Mouse (Mus musculus) intestine, embryonic 16.5 days (tissue): Measurements from ENCODE around the gene Oas1f. TPM values are rescaled to one million over a fixed set of nuclear protein-coding genes. Genes with fewer than 3 reads are reported as not detected.
"Not testable (repeated sequence)": the region's sequence is repeated elsewhere in the genome, so short reads cannot be mapped to it uniquely, and the experiment has no call there.

Experiments
- ATAC-seq: fragments of 200-750 bp; cut with Nextera tagmentation; 2 replicates; pipeline ENCODE4 v1.8.0; 2017; ENCODE audit warnings: moderate TSS enrichment, moderate library complexity
- H3K27ac ChIP-seq: fragments of 300-500 bp; sonication (generic); 2 replicates; pipeline ENCODE4 v1.5.1; 2014; ENCODE audit warnings: mild to moderate bottlenecking, low read length
- H3K27me3 ChIP-seq: fragments of 300-500 bp; sonication (generic); replicated peaks from 2 replicates; pipeline ENCODE4 v1.6.1; 2014; ENCODE audit warnings: low read length, control low read depth, mixed read lengths; ENCODE audit not compliant: control insufficient read depth, insufficient read depth
- H3K36me3 ChIP-seq: fragments of 300-500 bp; sonication (generic); 2 replicates; pipeline ENCODE4 v1.6.1; 2014; ENCODE audit warnings: low read length, control low read depth; ENCODE audit not compliant: control insufficient read depth, insufficient read depth
- H3K4me1 ChIP-seq: fragments of 300-500 bp; sonication (generic); 2 replicates; pipeline ENCODE4 v1.6.1; 2014; ENCODE audit warnings: low read length, control low read depth, mixed read lengths; ENCODE audit not compliant: control insufficient read depth, insufficient read depth
- H3K4me2 ChIP-seq: fragments of 300-500 bp; sonication (generic); 2 replicates; pipeline ENCODE4 v1.6.1; 2014; ENCODE audit warnings: low read depth, low read length, control low read depth
- H3K4me3 ChIP-seq: fragments of 300-500 bp; sonication (generic); 2 replicates; pipeline ENCODE4 v1.5.1; 2014; ENCODE audit warnings: mild to moderate bottlenecking, low read length
- H3K9ac ChIP-seq: fragments of 300-500 bp; sonication (generic); 2 replicates; pipeline ENCODE4 v1.6.1; 2014; ENCODE audit warnings: low read depth, low read length
- H3K9me3 ChIP-seq: fragments of 300-500 bp; sonication (generic); 2 replicates; pipeline ENCODE4 v1.6.1; 2016; ENCODE audit warnings: low read length, control low read depth; ENCODE audit not compliant: control insufficient read depth
- WGBS: fragments of 180-500 bp; shearing (Covaris S2); extraction: QIAGEN DNeasy Blood & Tissue Kit; methylation state at CpG from one replicate; pipeline ENCODE4 v1.1.7; 2014; 5-methylcytosine and 5-hydroxymethylcytosine counted together
- polyA plus RNA-seq: library from polyadenylated mRNA; unstranded; fragments of >200 nt; fragmentation: Nextera tagmentation; extraction: Ambion mirVana; gene quantifications from 2 replicates; pipeline ENCODE4 v1.2.1, GENCODE M21; 2015

Oas1f gene
- polyA plus RNA-seq, 1 experiment from 2014 or later: 0.20 TPM

DNA sequence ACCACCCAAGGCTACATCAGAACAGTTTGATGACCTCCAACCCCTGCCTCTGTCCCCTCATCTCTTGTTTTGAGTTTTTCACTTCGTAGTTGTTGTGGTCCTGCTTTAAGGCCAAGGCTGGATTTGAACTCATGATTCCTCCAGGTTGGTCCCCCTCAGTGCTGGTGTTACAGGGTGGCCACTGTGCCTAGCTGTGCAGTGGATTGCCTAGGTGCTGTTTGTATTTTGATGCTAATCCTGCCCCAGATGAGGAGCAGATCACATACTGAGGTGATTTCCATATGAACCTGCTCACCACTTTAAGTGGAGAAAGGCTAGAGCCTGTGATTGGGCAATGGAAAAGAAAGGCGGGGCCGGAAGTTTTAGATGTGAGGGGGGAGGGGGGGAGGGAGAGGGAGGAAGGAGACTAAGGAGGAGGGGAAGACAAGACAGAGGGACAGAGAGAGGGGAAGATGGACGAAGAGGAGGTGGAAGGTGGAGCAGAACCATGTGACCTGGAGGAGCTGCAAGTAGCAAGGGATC, 41.2 kb downstream of the Oas1f start:
- H3K27me3 ChIP-seq, ATAC-seq, H3K4me3 ChIP-seq, H3K4me2 ChIP-seq, H3K36me3 ChIP-seq, H3K4me1 ChIP-seq, H3K9me3 ChIP-seq, H3K9ac ChIP-seq, H3K27ac ChIP-seq: not testable (repeated sequence)
- WGBS: 45% methylated on average over 4 of the region's 4 CpGs

DNA sequence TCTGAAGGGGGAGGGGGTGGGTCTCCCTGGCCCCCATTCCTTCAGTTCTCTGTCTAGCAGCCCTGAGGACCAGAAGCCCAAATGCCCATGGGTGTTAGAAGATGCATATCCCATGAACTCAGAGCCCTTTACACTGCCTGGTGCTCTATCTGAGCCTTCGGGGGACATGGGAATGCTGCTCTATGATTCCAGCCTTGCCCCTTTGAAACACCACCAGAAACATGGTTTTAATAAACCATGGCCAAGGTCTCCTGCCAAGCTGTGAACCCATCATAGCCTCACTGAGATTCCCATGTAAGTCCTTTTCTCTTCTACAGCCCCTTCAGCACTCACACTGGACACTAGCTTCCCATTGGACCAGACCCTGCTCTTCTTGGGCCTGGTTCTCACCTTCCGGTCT, 42.9 kb downstream of the Oas1f start:
- Histone ChIP-seq H3K27ac (no peak overlapping the region), H3K36me3 (no peaks in the 10 kb centered on the region), H3K4me1 (no peaks in the 10 kb centered on the region), H3K9ac (no peak overlapping the region), H3K4me3 (no peak overlapping the region), H3K9me3 (no peaks in the 10 kb centered on the region), H3K4me2 (no peak overlapping the region), H3K27me3 (no peaks in the 10 kb centered on the region)
- WGBS: 83% methylated on average over 2 of the region's 2 CpGs
- ATAC-seq: no peak

DNA sequence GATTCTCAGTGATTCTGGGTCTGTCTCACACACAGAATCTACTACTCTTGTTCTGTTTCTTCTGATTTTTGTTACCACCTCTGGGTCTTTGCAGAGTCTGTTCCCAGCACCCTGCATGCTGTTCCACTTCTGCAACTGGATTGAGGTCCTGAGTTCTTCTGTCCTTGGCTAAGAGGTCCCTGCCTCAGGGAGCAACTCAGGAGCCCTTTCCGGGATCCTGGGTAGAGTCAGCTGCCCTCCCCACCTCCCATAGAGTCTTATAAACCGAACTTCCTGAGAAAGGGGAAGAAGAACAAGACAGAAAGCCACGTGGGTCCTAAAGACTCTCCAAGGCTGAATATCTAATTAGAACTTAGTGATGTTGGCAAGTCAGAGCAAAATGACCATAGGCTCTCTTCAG, 43.8 kb downstream of the Oas1f start:
- Histone ChIP-seq H3K27ac (no peak overlapping the region), H3K4me2 (no peak overlapping the region), H3K9ac (no peak overlapping the region), H3K36me3 (no peaks in the 10 kb centered on the region), H3K9me3 (no peaks in the 10 kb centered on the region), H3K27me3 (no peaks in the 10 kb centered on the region), H3K4me1 (no peaks in the 10 kb centered on the region), H3K4me3 (no peak overlapping the region)
- no peak for ATAC-seq
- WGBS: 53% methylated on average over 3 of the region's 3 CpGs

DNA sequence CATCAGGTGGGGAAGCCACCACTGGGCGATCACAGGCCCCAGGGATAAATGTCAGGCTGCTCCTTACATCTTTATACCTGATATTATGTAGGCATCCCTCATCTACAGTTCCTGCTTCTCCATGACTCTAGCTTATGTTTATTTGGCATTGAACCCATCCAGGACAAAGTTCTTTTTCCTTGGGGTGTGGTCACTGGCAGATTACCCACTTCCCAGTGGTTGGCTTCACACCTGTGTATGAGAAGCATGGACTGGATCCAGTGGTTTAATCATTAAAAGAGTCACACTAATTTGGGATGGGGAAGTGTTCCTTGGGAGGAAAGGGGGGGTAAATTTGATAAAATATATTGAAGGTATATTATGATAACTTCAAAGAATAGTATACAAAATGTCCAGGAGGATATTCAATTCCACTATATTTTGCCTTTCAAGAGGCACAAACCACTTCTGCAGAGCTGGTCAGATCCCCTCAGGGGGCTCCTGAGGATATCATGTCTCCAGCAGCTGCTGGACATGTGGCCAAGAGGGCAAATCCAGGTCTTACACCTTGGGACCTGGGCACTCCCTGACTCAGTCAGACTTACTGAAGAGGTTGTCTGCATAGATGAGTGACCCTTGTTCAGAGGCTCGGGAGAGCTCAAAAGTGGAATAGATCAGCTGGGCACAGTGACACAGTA, 44.5 kb downstream of the Oas1f start:
- not testable (repeated sequence) for ATAC-seq, H3K4me1 ChIP-seq, H3K4me2 ChIP-seq, H3K27ac ChIP-seq, H3K9ac ChIP-seq, H3K36me3 ChIP-seq, H3K9me3 ChIP-seq, H3K27me3 ChIP-seq, H3K4me3 ChIP-seq
- WGBS: 75% methylated on average over 2 of the region's 2 CpGs

DNA sequence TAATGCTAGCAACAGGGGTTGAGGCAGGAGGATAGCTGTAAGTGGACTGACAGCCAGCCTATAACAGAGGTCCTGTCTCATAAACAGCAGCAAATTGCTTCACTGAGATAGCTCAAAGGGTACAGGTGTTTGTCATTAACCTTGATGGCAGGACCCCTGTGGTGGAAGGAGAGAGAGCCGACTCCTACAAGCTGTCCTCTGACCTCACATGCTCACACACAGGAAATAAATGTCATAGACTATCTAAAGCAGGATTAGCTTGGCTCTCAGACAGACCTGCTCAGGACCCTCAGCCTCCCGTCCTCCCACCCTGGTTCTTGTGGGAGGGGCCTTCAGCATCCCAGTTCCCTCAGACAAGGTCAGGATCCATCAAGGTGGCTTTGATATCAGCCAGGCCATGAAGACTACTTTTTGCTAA, 45.1 kb downstream of the Oas1f start:
- Histone ChIP-seq H3K9ac (no peak overlapping the region), H3K27me3 (no peaks in the 10 kb centered on the region), H3K27ac (no peak overlapping the region), H3K4me3 (no peak overlapping the region), H3K4me1 (no peaks in the 10 kb centered on the region), H3K36me3 (no peaks in the 10 kb centered on the region), H3K9me3 (no peaks in the 10 kb centered on the region), H3K4me2 (no peak overlapping the region)
- WGBS: 65% methylated on average over 2 of the region's 2 CpGs
- no peak for ATAC-seq

DNA sequence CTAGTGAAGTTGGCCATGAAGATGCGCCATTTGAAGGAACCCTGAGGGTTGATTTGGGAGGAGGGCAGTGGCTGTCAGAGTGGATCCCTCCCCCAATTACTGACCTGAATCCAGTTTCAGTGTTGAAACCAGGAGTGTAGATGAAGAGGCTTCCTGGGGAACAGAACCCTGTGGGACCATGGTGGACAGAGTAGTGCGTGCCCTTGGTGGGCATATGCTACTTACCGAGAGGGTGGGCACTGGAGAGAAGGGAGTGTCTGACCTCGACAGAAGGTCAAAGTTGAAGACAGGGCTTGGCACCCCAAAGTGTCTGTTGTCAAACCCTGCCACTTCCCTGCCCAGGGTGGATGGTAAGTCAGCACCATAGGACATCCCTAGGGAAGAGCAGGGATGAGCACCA, 46.7 kb downstream of the Oas1f start:
- H3K27ac ChIP-seq, H3K27me3 ChIP-seq, H3K36me3 ChIP-seq, H3K9ac ChIP-seq, H3K4me3 ChIP-seq, ATAC-seq, H3K4me1 ChIP-seq, H3K4me2 ChIP-seq, H3K9me3 ChIP-seq: not testable (repeated sequence)
- WGBS: 88% methylated on average over 4 of the region's 4 CpGs

DNA sequence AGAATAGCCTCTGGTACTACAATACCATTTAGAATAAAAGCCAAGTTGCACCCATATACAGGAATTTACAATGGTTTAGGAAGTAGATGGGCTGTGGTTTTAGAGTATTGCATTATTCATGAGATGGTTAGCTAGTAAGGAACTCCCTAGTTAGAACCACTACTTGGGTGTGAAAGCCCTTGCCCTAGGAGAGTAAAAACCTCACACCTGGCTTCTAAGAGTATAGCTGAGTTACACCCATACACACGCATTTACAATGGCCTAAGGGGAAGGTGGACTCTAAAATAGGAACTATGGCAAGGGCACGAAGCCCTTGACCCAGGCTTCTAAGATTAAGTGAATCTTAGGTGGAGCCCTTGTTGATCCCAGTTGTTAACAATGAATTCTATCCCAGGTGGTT, 47.5 kb downstream of the Oas1f start:
- H3K4me2 ChIP-seq, H3K27me3 ChIP-seq, H3K27ac ChIP-seq, H3K9ac ChIP-seq, H3K36me3 ChIP-seq, H3K4me1 ChIP-seq, ATAC-seq, H3K4me3 ChIP-seq, H3K9me3 ChIP-seq: not testable (repeated sequence)
- 75% methylated on average over 2 of the region's 2 CpGs for WGBS

DNA sequence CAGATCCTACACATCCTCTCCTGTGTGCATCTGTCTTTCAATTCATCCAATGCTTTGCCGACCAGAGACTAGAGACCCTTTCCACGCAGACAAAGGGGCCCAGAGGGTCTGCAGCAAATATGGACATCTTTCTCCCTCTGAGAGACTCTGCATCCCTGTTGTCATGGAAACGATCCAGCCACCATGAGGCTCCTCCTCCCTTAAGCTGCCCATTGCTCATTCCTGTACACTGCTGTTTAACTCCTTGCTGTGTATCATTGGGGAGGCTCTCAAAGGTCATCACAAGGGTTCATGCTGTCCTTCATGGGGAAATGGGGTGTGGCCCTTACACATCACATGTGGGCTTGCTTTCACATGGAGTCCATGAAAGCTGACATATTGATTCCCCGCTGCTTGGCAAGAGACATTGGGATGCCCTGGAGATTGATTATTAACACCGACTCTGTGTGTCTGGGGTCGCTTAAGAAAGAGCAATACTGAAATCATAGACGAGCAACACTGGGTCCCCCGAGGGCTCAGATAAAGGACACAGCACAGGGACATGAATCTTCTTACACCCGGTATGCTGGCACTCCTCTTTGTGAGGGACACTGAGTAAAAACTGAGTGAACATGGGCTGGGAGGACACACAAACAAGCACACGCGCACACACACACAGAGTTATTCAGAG, 48.2 kb downstream of the Oas1f start:
- 91% methylated on average over 11 of the region's 11 CpGs for WGBS
- H3K4me3 ChIP-seq: no peak overlapping the region
- no peaks in the 10 kb centered on the region for H3K4me1 ChIP-seq
- no peak for ATAC-seq
- no peak overlapping the region for H3K27ac ChIP-seq
- H3K9ac ChIP-seq: no peak overlapping the region
- H3K9me3 ChIP-seq: no peaks in the 10 kb centered on the region
- H3K4me2 ChIP-seq: no peak overlapping the region
- H3K36me3 ChIP-seq: no peaks in the 10 kb centered on the region
- no peaks in the 10 kb centered on the region for H3K27me3 ChIP-seq

DNA sequence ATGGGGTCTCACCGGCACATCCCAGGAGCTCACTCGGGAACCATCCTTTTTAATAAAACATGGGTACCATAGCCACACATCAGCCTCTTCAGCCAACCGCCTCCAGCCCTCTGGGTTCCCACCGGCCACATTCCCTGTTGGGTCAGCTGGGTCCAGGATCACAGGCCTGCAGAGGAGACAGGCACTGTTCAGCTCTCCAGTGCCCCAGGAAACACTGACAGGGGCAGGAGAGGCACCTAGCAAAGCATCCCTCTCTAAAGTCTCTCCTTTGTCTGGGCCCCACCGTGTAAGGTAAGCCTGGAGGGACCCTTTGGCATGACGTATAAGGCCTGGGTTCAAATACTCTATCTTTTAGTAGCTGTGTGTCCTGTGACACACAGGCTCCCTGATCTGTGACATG, 51.1 kb downstream of the Oas1f start:
- WGBS: 89% methylated on average over 6 of the region's 6 CpGs
- Histone ChIP-seq H3K4me2 (no peak overlapping the region), H3K36me3 (no peaks in the 10 kb centered on the region), H3K27me3 (no peaks in the 10 kb centered on the region), H3K4me1 (no peaks in the 10 kb centered on the region), H3K27ac (no peak overlapping the region), H3K9me3 (no peaks in the 10 kb centered on the region), H3K9ac (no peak overlapping the region), H3K4me3 (no peak overlapping the region)
- ATAC-seq: no peak

DNA sequence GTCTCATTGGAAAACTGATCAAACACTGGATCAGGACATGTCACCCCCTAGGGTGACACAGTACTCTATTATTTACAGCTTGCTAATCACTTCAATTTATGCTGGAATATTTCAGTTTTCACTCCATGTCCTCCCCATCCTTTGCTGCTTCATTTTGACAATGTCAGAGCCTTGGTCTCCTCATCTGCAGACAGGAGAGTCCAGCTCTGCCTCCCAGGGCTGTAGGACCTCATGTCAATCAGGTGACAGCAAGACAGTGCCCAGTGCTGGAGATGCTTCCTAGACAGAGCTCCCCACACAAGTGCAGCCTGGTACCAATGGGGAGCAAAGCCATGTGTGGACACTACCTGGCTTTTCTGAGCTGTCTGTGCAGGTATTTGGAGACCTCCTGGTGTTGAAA, 51.6 kb downstream of the Oas1f start:
- Histone ChIP-seq H3K9me3 (no peaks in the 10 kb centered on the region), H3K27ac (no peak overlapping the region), H3K9ac (no peak overlapping the region), H3K36me3 (no peaks in the 10 kb centered on the region), H3K4me2 (no peak overlapping the region), H3K4me3 (no peak overlapping the region), H3K4me1 (no peaks in the 10 kb centered on the region), H3K27me3 (no peaks in the 10 kb centered on the region)
- no peak for ATAC-seq
